29 mouse cellular contexts compared by ENCODE assay signal in the genomic region with DNA sequence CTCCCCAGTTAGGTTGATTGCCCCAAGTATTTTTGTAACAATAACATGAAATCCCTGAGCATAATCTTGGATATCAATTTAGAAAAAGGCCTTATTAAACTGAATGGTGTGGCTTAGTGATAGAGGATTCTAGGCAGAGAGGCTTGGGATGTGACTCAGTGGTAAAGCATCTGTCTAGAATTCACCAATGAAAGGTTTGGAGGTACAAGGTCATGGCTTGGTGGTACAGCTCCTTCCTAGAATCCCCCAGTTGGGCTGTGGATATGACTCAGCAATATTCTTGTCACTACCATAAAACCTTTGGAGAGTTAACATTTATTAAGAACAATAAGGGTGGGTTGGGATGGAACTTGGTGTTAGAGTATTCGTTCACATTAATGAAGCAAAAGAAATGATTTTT. TPM values are rescaled to one million over a fixed set of nuclear protein-coding genes. Genes with fewer than 3 reads are reported as not detected.
DNase-seq lines count a peak whose midpoint lies in the region; ATAC-seq and TF ChIP-seq lines count a peak whose summit lies in the region.
"Had no signal": no experiment of that assay in that cellular context is flagged by ENCODE, and none has a peak within 500 bp of the region (broad histone marks: within the 10 kb centered on the region; RNA-seq: fewer than 3 reads in every experiment).

No protein-coding gene starts in this region.

- H3K79me2 ChIP-seq in heart, adult 2 months (replicated peaks; ENCODE audit: control insufficient read depth, insufficient read depth, low read length), result no peaks in the 10 kb centered on the region
- no peaks in the 10 kb centered on the region for H3K79me2 ChIP-seq in MEL (ENCODE audit: control insufficient read depth, insufficient read depth, low read length, poor library complexity)

- no peak overlapping the region for H3K4me3 ChIP-seq in heart, adult 2 months
- H3K4me3 ChIP-seq in liver, embryonic 13.5 days (replicated peaks), result no peak overlapping the region
- H3K4me3 ChIP-seq in liver, embryonic 11.5 days (ENCODE audit: low read depth, low read length), result no peak overlapping the region
- no peak overlapping the region for H3K4me3 ChIP-seq in MEL (ENCODE audit: control insufficient read depth in 1 of 2, insufficient read depth in 1 of 2, low read depth in 2 of 2, low read length in 2 of 2)
- H3K4me3 ChIP-seq in intestine, embryonic 16.5 days (ENCODE audit: low read length), result no peak overlapping the region
- H3K4me3 ChIP-seq: embryonic facial prominence, embryonic 13.5 days; forebrain, embryonic 13.5 days had no signal

- H3K4me1 ChIP-seq in heart, adult 2 months (ENCODE audit: control insufficient read depth, insufficient read depth, low read length), result peaks cover 22% of the 10 kb centered on the region
- peaks cover 94% of the 10 kb centered on the region for H3K4me1 ChIP-seq in liver, embryonic 13.5 days (replicated peaks)
- H3K4me1 ChIP-seq in liver, embryonic 11.5 days (replicated peaks; ENCODE audit: control insufficient read depth, insufficient read depth, low read length), result peaks cover 50% of the 10 kb centered on the region
- peaks cover 21 to 46% of the 10 kb centered on the region in 2 experiments for H3K4me1 ChIP-seq in MEL (ENCODE audit: control insufficient read depth in 1 of 2, insufficient read depth in 2 of 2, low read length in 2 of 2)
- peaks cover 22% of the 10 kb centered on the region for H3K4me1 ChIP-seq in intestine, embryonic 16.5 days (ENCODE audit: control insufficient read depth, insufficient read depth, low read length)

- no peak overlapping the region for H3K9ac ChIP-seq in heart, adult 2 months (ENCODE audit: low read depth, low read length)
- H3K9ac ChIP-seq in liver, embryonic 13.5 days, result no peak overlapping the region
- H3K9ac ChIP-seq in liver, embryonic 11.5 days (ENCODE audit: low read depth, low read length), result no peak overlapping the region
- H3K9ac ChIP-seq in MEL (ENCODE audit: control insufficient read depth, low read depth, low read length, poor library complexity, severe bottlenecking), result no peak overlapping the region
- H3K9ac ChIP-seq in intestine, embryonic 16.5 days (ENCODE audit: low read depth, low read length), result no peak overlapping the region
- H3K9ac ChIP-seq: embryonic facial prominence, embryonic 13.5 days; forebrain, embryonic 13.5 days; forebrain, postnatal 0 days had no signal

- TF ChIP-seq POLR2A in heart, adult 2 months (IDR thresholded peaks at IDR 0.05; ENCODE audit: insufficient read depth, low read depth, low read length), result no peak
- TF ChIP-seq POLR2A in MEL (IDR thresholded peaks at IDR 0.05; ENCODE audit: control insufficient read depth in 1 of 2, insufficient read depth in 1 of 2, low read depth in 1 of 2, low read length in 2 of 2, poor library complexity in 1 of 2), result no peak

- no peak for TF ChIP-seq EP300 in heart, adult 2 months (IDR thresholded peaks at IDR 0.05; ENCODE audit: insufficient read depth, low read depth, low read length)
- TF ChIP-seq EP300 in MEL (IDR thresholded peaks at IDR 0.05; ENCODE audit: low read depth in 1 of 2, low read length in 2 of 2), result 0 out of 4 replicates have a peak, but pooled peaks of 1 of the 2 experiments have one; percentile 8

- no peak for DNase-seq in heart, adult 2 months
- DNase-seq in heart, adult 11 months, result no peak
- DNase-seq in liver, embryonic 13.5 days, result no peak
- no peak for DNase-seq in liver, embryonic 11.5 days (ENCODE audit: low spot score)
- DNase-seq in MEL (ENCODE audit: low read depth, low spot score), result peak; percentile 34
- no peak for DNase-seq in layer of hippocampus, adult 9-11 months
- DNase-seq in cerebellum, adult 18-20 months, result no peak
- DNase-seq: adrenal gland, postnatal 25 days; cerebellum, adult 11 months; cerebellum, adult 9-10 months; cerebellum, postnatal 36 days; forebrain, postnatal 0 days; gastrocnemius, postnatal 36 days; heart, adult 18-20 months; heart, postnatal 36 days; kidney, adult 8-10 months had no signal

- WGBS in heart, adult 2 months, result 88% methylated on average over 1 of the region's 1 CpGs
- WGBS in liver, embryonic 13.5 days (ENCODE audit: insufficient replicate concordance), result 71% methylated on average over 1 of the region's 1 CpGs
- 78% methylated on average over 1 of the region's 1 CpGs for WGBS in liver, embryonic 11.5 days
- 92% methylated on average over 1 of the region's 1 CpGs for WGBS in intestine, embryonic 16.5 days

- TF ChIP-seq CTCF in heart, adult 2 months (IDR thresholded peaks at IDR 0.05), result no peak
- TF ChIP-seq CTCF in MEL (IDR thresholded peaks at IDR 0.05 in 2 of 3, conservative IDR thresholded peaks at IDR 0.05 in 1 of 3; ENCODE audit: control insufficient read depth in 1 of 3, insufficient read depth in 1 of 3, low read depth in 2 of 3, low read length in 3 of 3, poor library complexity in 1 of 3, severe bottlenecking in 1 of 3), result no peak

- intact Hi-C loops in heart, adult 2 months (cut with DNase I), result no loop called here

- no peaks in the 10 kb centered on the region for H3K27me3 ChIP-seq in heart, adult 2 months (ENCODE audit: control insufficient read depth, insufficient read depth, low read length)
- no peaks in the 10 kb centered on the region for H3K27me3 ChIP-seq in liver, embryonic 13.5 days
- H3K27me3 ChIP-seq in liver, embryonic 11.5 days (replicated peaks; ENCODE audit: control insufficient read depth, insufficient read depth, low read length), result no peaks in the 10 kb centered on the region
- no peaks in the 10 kb centered on the region for H3K27me3 ChIP-seq in MEL (ENCODE audit: control insufficient read depth in 1 of 2, insufficient read depth in 2 of 2, low read length in 2 of 2)
- H3K27me3 ChIP-seq in intestine, embryonic 16.5 days (replicated peaks; ENCODE audit: control insufficient read depth, insufficient read depth, low read length), result no peaks in the 10 kb centered on the region
- H3K27me3 ChIP-seq: embryonic facial prominence, embryonic 13.5 days; forebrain, embryonic 13.5 days; Patski had no signal

- peak overlapping the region; percentile 82 for H3K27ac ChIP-seq in heart, adult 2 months
- peak overlapping the region; percentile 37; the same call in 1 of the 2 replicates for H3K27ac ChIP-seq in liver, embryonic 13.5 days
- H3K27ac ChIP-seq in liver, embryonic 11.5 days (ENCODE audit: low read depth, low read length), result no peak overlapping the region
- H3K27ac ChIP-seq in MEL (ENCODE audit: control insufficient read depth, low read depth, low read length), result peak overlapping the region; percentile 78
- peak overlapping the region; percentile 83; the same call in 1 of the 2 replicates for H3K27ac ChIP-seq in intestine, embryonic 16.5 days (ENCODE audit: low read length)
- H3K27ac ChIP-seq: embryonic facial prominence, embryonic 13.5 days; forebrain, embryonic 13.5 days had no signal

- H3K9me3 ChIP-seq in liver, embryonic 13.5 days (replicated peaks), result no peaks in the 10 kb centered on the region
- no peaks in the 10 kb centered on the region for H3K9me3 ChIP-seq in liver, embryonic 11.5 days (ENCODE audit: control insufficient read depth, low read length)
- H3K9me3 ChIP-seq in MEL (replicated peaks; ENCODE audit: insufficient read depth, low read length), result no peaks in the 10 kb centered on the region
- no peaks in the 10 kb centered on the region for H3K9me3 ChIP-seq in intestine, embryonic 16.5 days (ENCODE audit: control insufficient read depth, low read length)
- H3K9me3 ChIP-seq: embryonic facial prominence, embryonic 13.5 days; forebrain, embryonic 13.5 days; G1E had no signal

- no peak overlapping the region for H3K4me2 ChIP-seq in liver, embryonic 13.5 days
- no peak overlapping the region for H3K4me2 ChIP-seq in liver, embryonic 11.5 days
- no peak overlapping the region for H3K4me2 ChIP-seq in intestine, embryonic 16.5 days (ENCODE audit: low read depth, low read length)
- H3K4me2 ChIP-seq: embryonic facial prominence, embryonic 13.5 days; forebrain, embryonic 13.5 days; heart, embryonic 11.5 days had no signal

- TF ChIP-seq RAD21 in MEL (IDR thresholded peaks at IDR 0.05; ENCODE audit: low read depth, low read length), result no peak

- ATAC-seq in liver, embryonic 13.5 days (ENCODE audit: low read depth), result no peak
- no peak for ATAC-seq in liver, embryonic 11.5 days (replicated peaks; ENCODE audit: low FRiP score)
- no peak for ATAC-seq in intestine, embryonic 16.5 days
- ATAC-seq: activated CD4-positive, CD25-positive, alpha-beta regulatory T cell, adult 4 months; forebrain, embryonic 13.5 days; forebrain, postnatal 0 days; hindbrain, embryonic 16.5 days had no signal

- H3K36me3 ChIP-seq in heart, adult 2 months (ENCODE audit: control insufficient read depth, insufficient read depth, low read length), result peaks cover 11% of the 10 kb centered on the region
- no peaks in the 10 kb centered on the region for H3K36me3 ChIP-seq in liver, embryonic 13.5 days
- H3K36me3 ChIP-seq in liver, embryonic 11.5 days (ENCODE audit: control insufficient read depth, insufficient read depth, low read length), result no peaks in the 10 kb centered on the region
- H3K36me3 ChIP-seq in MEL (ENCODE audit: control insufficient read depth in 1 of 2, insufficient read depth in 2 of 2, low read length in 2 of 2), result peaks cover 0 to 45% of the 10 kb centered on the region in 2 experiments; a peak in 2 of 4 replicates
- no peaks in the 10 kb centered on the region for H3K36me3 ChIP-seq in intestine, embryonic 16.5 days (ENCODE audit: control insufficient read depth, insufficient read depth, low read length)

RNA-seq across cellular contexts. Expression of a gene that starts 20.0 kb away (rescaled TPM):
- 10 to 100 TPM; 18.7 to 20.4 TPM for total RNA-seq in heart, adult 2 months (2021)
- polyA plus RNA-seq in heart, adult 2 months (2012; rRNA removed), result 12.3 and 15.3 TPM in 2 replicates
- 2.2 and 2.3 TPM in 2 replicates for polyA plus RNA-seq in liver, embryonic 13.5 days (2015; fragmentation: Nextera tagmentation; extraction: Ambion mirVana)
- 5.2 and 6.4 TPM in 2 replicates for polyA plus RNA-seq in liver, embryonic 11.5 days (2014; fragmentation: Nextera tagmentation; extraction: Ambion mirVana)
- 2.4 and 3.0 TPM in 2 replicates for total RNA-seq in MEL (2012; rRNA removed)
- polyA plus RNA-seq in MEL (2012; ENCODE audit: insufficient read depth in 1 of 2, insufficient read length in 2 of 2, low read depth in 1 of 2, low replicate concordance in 2 of 2, missing spikeins in 1 of 2), result 1 to 10 TPM in 1 of 2 experiments, not detected in 1; 6.6 TPM
- 8.2 and 8.4 TPM in 2 replicates for polyA plus RNA-seq in intestine, embryonic 16.5 days (2015; fragmentation: Nextera tagmentation; extraction: Ambion mirVana)

RNA-seq across cellular contexts. Expression of a gene that starts 54.7 kb away (rescaled TPM):
- 1 to 10 TPM; 2.4 to 3.1 TPM for total RNA-seq in heart, adult 2 months (2021)
- 4.5 and 5.5 TPM in 2 replicates for polyA plus RNA-seq in heart, adult 2 months (2012; rRNA removed)
- 3.6 and 4.8 TPM in 2 replicates for polyA plus RNA-seq in liver, embryonic 13.5 days (2015; fragmentation: Nextera tagmentation; extraction: Ambion mirVana)
- polyA plus RNA-seq in liver, embryonic 11.5 days (2014; fragmentation: Nextera tagmentation; extraction: Ambion mirVana), result 3.4 and 4.3 TPM in 2 replicates
- 0.20 and 0.35 TPM in 2 replicates for total RNA-seq in MEL (2012; rRNA removed)
- 1 to 10 TPM in 1 of 2 experiments, not detected in 1; 1.4 TPM for polyA plus RNA-seq in MEL (2012; ENCODE audit: insufficient read depth in 1 of 2, insufficient read length in 2 of 2, low read depth in 1 of 2, low replicate concordance in 2 of 2, missing spikeins in 1 of 2)
- polyA plus RNA-seq in intestine, embryonic 16.5 days (2015; fragmentation: Nextera tagmentation; extraction: Ambion mirVana), result 17.4 and 17.9 TPM in 2 replicates

RNA-seq across cellular contexts. Expression of a gene that starts 57.8 kb away (rescaled TPM):
- total RNA-seq in heart, adult 2 months (2021), result under 1 TPM in 1 of 2 experiments, not detected in 1; 0.14 TPM
- 0.12 TPM in 1 of 2 replicates, not detected in the other for polyA plus RNA-seq in heart, adult 2 months (2012; rRNA removed)
- polyA plus RNA-seq in liver, embryonic 13.5 days (2015; fragmentation: Nextera tagmentation; extraction: Ambion mirVana), result not detected in 2 replicates
- polyA plus RNA-seq in liver, embryonic 11.5 days (2014; fragmentation: Nextera tagmentation; extraction: Ambion mirVana), result not detected in 2 replicates
- total RNA-seq in MEL (2012; rRNA removed), result 0.12 TPM in 1 of 2 replicates, not detected in the other
- under 1 TPM in 1 of 2 experiments, not detected in 1; 0.06 TPM for polyA plus RNA-seq in MEL (2012; ENCODE audit: insufficient read depth in 1 of 2, insufficient read length in 2 of 2, low read depth in 1 of 2, low replicate concordance in 2 of 2, missing spikeins in 1 of 2)
- polyA plus RNA-seq in intestine, embryonic 16.5 days (2015; fragmentation: Nextera tagmentation; extraction: Ambion mirVana), result not detected in 2 replicates
- total RNA-seq: adrenal gland, adult 18-20 months; adrenal gland, postnatal 25 days; forebrain, postnatal 0 days; gastrocnemius, adult 18-20 months; heart, adult 18-20 months; heart, postnatal 36 days had no signal
- polyA plus RNA-seq: activated CD4-positive, CD25-positive, alpha-beta regulatory T cell, adult 4 months; G1E; heart, embryonic 11.5 days; heart, embryonic 16.5 days; hindbrain, embryonic 11.5 days; intestine, embryonic 14.5 days; Patski had no signal

RNA-seq across cellular contexts. Expression of a gene that starts 59.6 kb away (rescaled TPM):
- total RNA-seq in heart, adult 2 months (2021), result under 1 TPM; 0.57 TPM
- 0.41 and 0.53 TPM in 2 replicates for polyA plus RNA-seq in heart, adult 2 months (2012; rRNA removed)
- 0.53 and 0.62 TPM in 2 replicates for polyA plus RNA-seq in liver, embryonic 13.5 days (2015; fragmentation: Nextera tagmentation; extraction: Ambion mirVana)
- polyA plus RNA-seq in liver, embryonic 11.5 days (2014; fragmentation: Nextera tagmentation; extraction: Ambion mirVana), result 0.32 and 0.40 TPM in 2 replicates
- total RNA-seq in MEL (2012; rRNA removed), result 2.0 and 2.8 TPM in 2 replicates
- 1 to 10 TPM in 1 of 2 experiments, not detected in 1; 3.8 TPM for polyA plus RNA-seq in MEL (2012; ENCODE audit: insufficient read depth in 1 of 2, insufficient read length in 2 of 2, low read depth in 1 of 2, low replicate concordance in 2 of 2, missing spikeins in 1 of 2)
- polyA plus RNA-seq in intestine, embryonic 16.5 days (2015; fragmentation: Nextera tagmentation; extraction: Ambion mirVana), result 0.32 and 0.45 TPM in 2 replicates
- total RNA-seq: forebrain, postnatal 0 days had no signal
- polyA plus RNA-seq: embryonic facial prominence, embryonic 13.5 days; forebrain, postnatal 0 days; hindbrain, embryonic 11.5 days; hindbrain, embryonic 16.5 days; intestine, embryonic 14.5 days; Patski had no signal
